Mouse (Mus musculus) ES-E14 (cell line): ENCODE results near the gene Nudt19.

Source experiments
- CHD2 ChIP-seq: IDR thresholded peaks from 2 replicates; pipeline ENCODE4 v1.6.1; 2014; ENCODE audit warnings: mild to moderate bottlenecking, low read depth, low read length, inconsistent platforms
- MAFK ChIP-seq: IDR thresholded peaks from 2 replicates; pipeline ENCODE4 v1.6.1; 2014; ENCODE audit warnings: mild to moderate bottlenecking, low read depth, low read length, inconsistent platforms; ENCODE audit not compliant: insufficient read depth
- ZNF384 ChIP-seq: IDR thresholded peaks from 2 replicates; pipeline ENCODE4 v1.6.1; 2012; ENCODE audit warnings: low read depth, low read length, inconsistent platforms

- TF ChIP-seq MAFK: no peak
- TF ChIP-seq ZNF384: no peak
- TF ChIP-seq CHD2: no peak
Measured at GRCm38 (mm10) chr7:35556205-35556603, at the start of gene Nudt19.
